Mouse (Mus musculus): ENCODE measurements around the gene Plekha7. TPM values are rescaled to one million over a fixed set of nuclear protein-coding genes. Genes with fewer than 3 reads are reported as not detected.
A peak's percentile ranks its signal among the peaks of the same experiment; 100 is the strongest.

Gene Plekha7
- polyA plus RNA-seq, 1 experiment from 2014 or later = 7.0 TPM

DNA sequence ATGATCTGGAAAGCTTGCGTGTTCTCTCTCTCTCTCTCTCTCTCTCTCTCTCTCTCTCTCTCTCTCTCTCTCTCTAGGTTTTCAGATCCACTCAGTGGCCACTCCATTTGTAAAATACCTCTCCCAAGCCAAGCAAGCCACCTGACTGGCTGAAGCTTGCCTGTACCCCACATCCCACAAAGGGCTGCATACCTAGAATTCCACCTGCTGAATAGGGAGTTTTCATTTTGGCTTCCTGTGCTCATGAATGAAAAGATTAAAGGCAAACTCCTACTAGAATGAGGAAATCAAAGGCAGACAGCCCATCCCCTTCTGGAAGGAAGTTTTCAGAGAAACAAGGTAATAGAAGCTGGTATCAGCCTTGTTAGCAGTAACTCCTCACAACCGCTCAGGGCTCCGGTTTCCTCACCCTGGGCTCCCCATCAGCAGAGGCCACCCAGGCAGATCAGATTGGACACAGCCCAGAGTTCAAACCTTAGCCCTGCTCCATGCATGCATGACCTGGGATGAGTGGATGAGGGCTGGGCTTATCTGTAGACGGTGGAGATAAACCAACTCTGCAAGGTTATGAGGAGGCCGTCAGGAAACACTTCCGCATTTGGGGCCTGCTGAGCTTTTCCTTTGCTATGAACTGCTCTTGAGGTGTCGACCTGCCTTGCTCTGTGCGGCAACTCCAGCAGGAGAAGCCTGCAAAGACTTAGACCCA lies 111.0 kb downstream of the Plekha7 start:
- H3K4me2 ChIP-seq (ENCODE audit: low read length) = no peak overlapping the region
- no peak overlapping the region for H3K4me3 ChIP-seq (replicated peaks; ENCODE audit: low read depth, low read length)
- H3K36me3 ChIP-seq (ENCODE audit: control insufficient read depth, insufficient read depth, low read length) = no peaks in the 10 kb centered on the region
- WGBS = 67% methylated on average over 8 of the region's 8 CpGs
- no peak overlapping the region for H3K27ac ChIP-seq (replicated peaks; ENCODE audit: low read depth, low read length)
- no peaks in the 10 kb centered on the region for H3K27me3 ChIP-seq (ENCODE audit: control insufficient read depth, insufficient read depth, low read length)
- no peaks in the 10 kb centered on the region for H3K4me1 ChIP-seq (ENCODE audit: control insufficient read depth, insufficient read depth, low read length)
- no peak for ATAC-seq (ENCODE audit: low FRiP score, low TSS enrichment)
- no peak overlapping the region for H3K9ac ChIP-seq (replicated peaks; ENCODE audit: low read length)
- no peak for DNase-seq
- no peaks in the 10 kb centered on the region for H3K9me3 ChIP-seq (ENCODE audit: control insufficient read depth, low read length)

DNA sequence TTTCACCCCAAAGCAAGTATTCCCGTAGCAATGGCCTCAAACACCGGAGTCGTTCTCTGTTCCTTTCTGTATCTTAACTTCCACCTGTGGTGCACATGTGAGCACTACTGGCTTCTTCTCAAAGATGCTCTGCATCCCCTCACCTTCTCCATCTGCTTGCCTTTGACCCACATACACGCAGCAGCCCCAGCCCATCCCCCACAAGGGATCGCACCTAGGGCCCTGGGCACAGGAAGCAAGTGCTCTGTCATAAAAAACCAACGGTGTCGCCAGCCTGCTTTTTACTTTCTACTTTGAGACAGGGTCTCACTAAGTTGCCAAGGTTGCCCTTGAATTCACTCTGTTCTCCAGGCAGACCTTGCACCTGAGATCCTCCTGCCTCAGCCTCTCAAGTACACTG lies 113.2 kb downstream of the Plekha7 start:
- no peaks in the 10 kb centered on the region for H3K36me3 ChIP-seq (ENCODE audit: control insufficient read depth, insufficient read depth, low read length)
- H3K27me3 ChIP-seq (ENCODE audit: control insufficient read depth, insufficient read depth, low read length) = no peaks in the 10 kb centered on the region
- H3K4me1 ChIP-seq (ENCODE audit: control insufficient read depth, insufficient read depth, low read length) = peaks cover 8% of the 10 kb centered on the region
- no peak overlapping the region for H3K9ac ChIP-seq (replicated peaks; ENCODE audit: low read length)
- 85% methylated on average over 7 of the region's 7 CpGs for WGBS
- no peaks in the 10 kb centered on the region for H3K9me3 ChIP-seq (ENCODE audit: control insufficient read depth, low read length)
- H3K4me3 ChIP-seq (replicated peaks; ENCODE audit: low read depth, low read length) = no peak overlapping the region
- ATAC-seq (ENCODE audit: low FRiP score, low TSS enrichment) (no peak), DNase-seq (no peak)
- H3K27ac ChIP-seq (replicated peaks; ENCODE audit: low read depth, low read length) = no peak overlapping the region
- H3K4me2 ChIP-seq (ENCODE audit: low read length) = no peak overlapping the region

DNA sequence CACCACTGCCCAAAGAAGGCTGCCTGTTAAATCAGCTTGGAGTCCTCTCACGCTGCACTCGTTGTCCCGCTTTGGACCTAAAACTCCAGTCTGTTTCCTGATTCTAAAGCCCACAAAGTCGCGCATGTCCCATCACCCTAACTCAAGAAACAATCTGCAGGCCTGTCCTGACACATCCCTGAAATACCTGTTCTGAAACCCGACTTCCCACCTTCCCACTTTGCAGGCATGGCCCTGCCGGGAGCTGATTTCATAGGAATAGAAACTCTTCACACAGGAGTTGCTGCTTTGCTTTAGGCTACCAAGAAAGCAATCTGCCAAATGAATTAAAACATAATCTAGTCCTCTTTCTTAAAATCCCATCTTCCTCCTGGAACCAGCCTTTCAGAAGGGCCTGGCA lies 115.2 kb downstream of the Plekha7 start:
- no peak overlapping the region for H3K4me2 ChIP-seq (ENCODE audit: low read length)
- no peak for ATAC-seq (ENCODE audit: low FRiP score, low TSS enrichment)

GRCm38 (mm10) chr7:116192096-116192595 lies 116.0 kb downstream of the Plekha7 start:
- no peak overlapping the region for H3K27ac ChIP-seq (replicated peaks; ENCODE audit: low read depth, low read length)
- no peak overlapping the region for H3K4me3 ChIP-seq (replicated peaks; ENCODE audit: low read depth, low read length)
- no peak for DNase-seq
- H3K4me1 ChIP-seq (ENCODE audit: control insufficient read depth, insufficient read depth, low read length) = peaks cover 8% of the 10 kb centered on the region
- no peak overlapping the region for H3K9ac ChIP-seq (replicated peaks; ENCODE audit: low read length)
- H3K9me3 ChIP-seq (ENCODE audit: control insufficient read depth, low read length) = no peaks in the 10 kb centered on the region
- WGBS = 75% methylated on average over 4 of the region's 4 CpGs
- H3K27me3 ChIP-seq (ENCODE audit: control insufficient read depth, insufficient read depth, low read length) = no peaks in the 10 kb centered on the region
- no peak overlapping the region for H3K4me2 ChIP-seq (ENCODE audit: low read length)
- H3K36me3 ChIP-seq (ENCODE audit: control insufficient read depth, insufficient read depth, low read length) = no peaks in the 10 kb centered on the region
- no peak for ATAC-seq (ENCODE audit: low FRiP score, low TSS enrichment)

More for the DNA sequence above, 115.2 kb downstream of the Plekha7 start:
- no peak overlapping the region for H3K27ac ChIP-seq (replicated peaks; ENCODE audit: low read depth, low read length)
- DNase-seq = no peak
- peaks cover 8% of the 10 kb centered on the region for H3K4me1 ChIP-seq (ENCODE audit: control insufficient read depth, insufficient read depth, low read length)
- H3K4me3 ChIP-seq (replicated peaks; ENCODE audit: low read depth, low read length) = no peak overlapping the region
- no peaks in the 10 kb centered on the region for H3K27me3 ChIP-seq (ENCODE audit: control insufficient read depth, insufficient read depth, low read length)
- WGBS = 91% methylated on average over 7 of the region's 7 CpGs
- no peaks in the 10 kb centered on the region for H3K9me3 ChIP-seq (ENCODE audit: control insufficient read depth, low read length)
- H3K36me3 ChIP-seq (ENCODE audit: control insufficient read depth, insufficient read depth, low read length) = no peaks in the 10 kb centered on the region
- no peak overlapping the region for H3K9ac ChIP-seq (replicated peaks; ENCODE audit: low read length)

GRCm38 (mm10) chr7:116191138-116191537 lies 117.0 kb downstream of the Plekha7 start:
- DNase-seq = peak; percentile 42

DNA sequence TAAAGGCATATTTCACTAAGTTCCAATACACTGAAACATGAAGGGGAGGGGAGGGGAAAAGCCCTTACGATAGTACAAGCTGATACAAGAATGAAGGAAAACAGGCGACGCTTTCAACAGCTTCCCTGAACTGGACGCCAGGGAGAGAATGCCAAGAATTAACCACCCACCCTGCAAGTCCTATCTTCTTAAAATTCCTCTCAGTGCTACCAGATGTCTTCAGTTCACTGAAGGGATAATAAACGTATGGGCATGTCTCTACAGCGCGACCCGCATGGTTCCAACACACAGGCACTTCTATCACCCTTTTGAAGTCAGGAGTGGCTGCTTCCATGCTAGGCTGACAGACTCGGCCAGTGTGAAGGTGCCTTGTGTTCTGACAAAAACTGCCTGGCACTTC lies 118.5 kb downstream of the Plekha7 start:
- Histone ChIP-seq H3K4me1 (ENCODE audit: control insufficient read depth, insufficient read depth, low read length) (peaks cover 24% of the 10 kb centered on the region), H3K4me2 (ENCODE audit: low read length) (no peak overlapping the region), H3K27me3 (ENCODE audit: control insufficient read depth, insufficient read depth, low read length) (no peaks in the 10 kb centered on the region), H3K9me3 (ENCODE audit: control insufficient read depth, low read length) (no peaks in the 10 kb centered on the region), H3K9ac (replicated peaks; ENCODE audit: low read length) (no peak overlapping the region), H3K27ac (replicated peaks; ENCODE audit: low read depth, low read length) (no peak overlapping the region), H3K36me3 (ENCODE audit: control insufficient read depth, insufficient read depth, low read length) (no peaks in the 10 kb centered on the region), H3K4me3 (replicated peaks; ENCODE audit: low read depth, low read length) (no peak overlapping the region)
- DNase-seq = peak; percentile 46
- no peak for ATAC-seq (ENCODE audit: low FRiP score, low TSS enrichment)
- 61% methylated on average over 9 of the region's 9 CpGs for WGBS

More at GRCm38 (mm10) chr7:116191138-116191537, 117.0 kb downstream of the Plekha7 start:
- H3K4me2 ChIP-seq (ENCODE audit: low read length) = no peak overlapping the region
- H3K27me3 ChIP-seq (ENCODE audit: control insufficient read depth, insufficient read depth, low read length) = no peaks in the 10 kb centered on the region
- ATAC-seq (ENCODE audit: low FRiP score, low TSS enrichment) = no peak
- 14% methylated on average over 3 of the region's 3 CpGs for WGBS
- H3K9ac ChIP-seq (replicated peaks; ENCODE audit: low read length) = no peak overlapping the region
- no peaks in the 10 kb centered on the region for H3K9me3 ChIP-seq (ENCODE audit: control insufficient read depth, low read length)
- no peaks in the 10 kb centered on the region for H3K36me3 ChIP-seq (ENCODE audit: control insufficient read depth, insufficient read depth, low read length)
- H3K27ac ChIP-seq (replicated peaks; ENCODE audit: low read depth, low read length) = 0 out of 2 replicates have a peak overlapping the region, but pooled peaks have one; percentile 10
- H3K4me3 ChIP-seq (replicated peaks; ENCODE audit: low read depth, low read length) = no peak overlapping the region
- peaks cover 17% of the 10 kb centered on the region for H3K4me1 ChIP-seq (ENCODE audit: control insufficient read depth, insufficient read depth, low read length)

DNA sequence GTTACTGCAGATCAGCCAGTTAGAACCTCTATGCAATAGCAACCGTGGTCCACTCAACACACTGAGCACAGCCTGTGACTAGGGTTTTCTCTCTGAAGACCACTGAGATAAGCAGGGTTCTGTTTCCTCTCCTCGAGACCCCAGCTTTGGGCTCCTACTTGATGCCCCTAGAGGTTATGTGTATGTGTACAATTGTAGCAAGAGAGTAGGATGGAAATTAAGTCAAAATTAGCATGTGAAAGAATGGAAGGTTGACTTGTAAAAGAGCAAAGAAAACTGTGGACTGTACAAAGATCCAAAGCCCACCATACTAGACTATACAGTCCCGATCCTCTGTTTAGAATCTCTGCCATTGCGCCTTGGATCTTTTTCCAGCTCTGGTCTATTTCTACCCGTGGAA lies 119.8 kb downstream of the Plekha7 start:
- H3K36me3 ChIP-seq (ENCODE audit: control insufficient read depth, insufficient read depth, low read length) = no peaks in the 10 kb centered on the region
- WGBS = 93% methylated on average over 5 of the region's 5 CpGs
- no peaks in the 10 kb centered on the region for H3K27me3 ChIP-seq (ENCODE audit: control insufficient read depth, insufficient read depth, low read length)
- DNase-seq = no peak
- H3K9ac ChIP-seq (replicated peaks; ENCODE audit: low read length) = no peak overlapping the region
- H3K4me3 ChIP-seq (replicated peaks; ENCODE audit: low read depth, low read length) = no peak overlapping the region
- no peaks in the 10 kb centered on the region for H3K9me3 ChIP-seq (ENCODE audit: control insufficient read depth, low read length)
- H3K4me1 ChIP-seq (ENCODE audit: control insufficient read depth, insufficient read depth, low read length) = peaks cover 36% of the 10 kb centered on the region
- ATAC-seq (ENCODE audit: low FRiP score, low TSS enrichment) = no peak
- H3K4me2 ChIP-seq (ENCODE audit: low read length) = no peak overlapping the region
- no peak overlapping the region for H3K27ac ChIP-seq (replicated peaks; ENCODE audit: low read depth, low read length)

GRCm38 (mm10) chr7:116187521-116187920 lies 120.7 kb downstream of the Plekha7 start:
- H3K4me1 ChIP-seq (ENCODE audit: control insufficient read depth, insufficient read depth, low read length) = peaks cover 36% of the 10 kb centered on the region
- no peaks in the 10 kb centered on the region for H3K36me3 ChIP-seq (ENCODE audit: control insufficient read depth, insufficient read depth, low read length)
- no peak overlapping the region for H3K4me2 ChIP-seq (ENCODE audit: low read length)
- 90% methylated on average over 3 of the region's 3 CpGs for WGBS
- no peak overlapping the region for H3K9ac ChIP-seq (replicated peaks; ENCODE audit: low read length)
- no peak overlapping the region for H3K27ac ChIP-seq (replicated peaks; ENCODE audit: low read depth, low read length)
- no peak for ATAC-seq (ENCODE audit: low FRiP score, low TSS enrichment)
- no peak overlapping the region for H3K4me3 ChIP-seq (replicated peaks; ENCODE audit: low read depth, low read length)
- H3K27me3 ChIP-seq (ENCODE audit: control insufficient read depth, insufficient read depth, low read length) = no peaks in the 10 kb centered on the region
- DNase-seq = no peak
- H3K9me3 ChIP-seq (ENCODE audit: control insufficient read depth, low read length) = no peaks in the 10 kb centered on the region

GRCm38 (mm10) chr7:116186847-116187246 lies 121.3 kb downstream of the Plekha7 start:
- H3K4me1 ChIP-seq (ENCODE audit: control insufficient read depth, insufficient read depth, low read length) = peaks cover 36% of the 10 kb centered on the region
- ATAC-seq (ENCODE audit: low FRiP score, low TSS enrichment) = no peak
- 87% methylated on average over 1 of the region's 1 CpGs for WGBS

More at GRCm38 (mm10) chr7:116186847-116187246, 121.3 kb downstream of the Plekha7 start:
- no peak overlapping the region for H3K4me3 ChIP-seq (replicated peaks; ENCODE audit: low read depth, low read length)
- no peak overlapping the region for H3K9ac ChIP-seq (replicated peaks; ENCODE audit: low read length)
- H3K27ac ChIP-seq (replicated peaks; ENCODE audit: low read depth, low read length) = no peak overlapping the region
- no peaks in the 10 kb centered on the region for H3K9me3 ChIP-seq (ENCODE audit: control insufficient read depth, low read length)
- H3K36me3 ChIP-seq (ENCODE audit: control insufficient read depth, insufficient read depth, low read length) = no peaks in the 10 kb centered on the region
- H3K27me3 ChIP-seq (ENCODE audit: control insufficient read depth, insufficient read depth, low read length) = no peaks in the 10 kb centered on the region
- no peak overlapping the region for H3K4me2 ChIP-seq (ENCODE audit: low read length)
- peak; percentile 66 for DNase-seq
